Mouse (Mus musculus): ENCODE data around the gene Camta2.

The Camta2 gene

GRCm38 (mm10) chr11:70664741-70665140, 23.2 kb downstream of the Camta2 start:
- DNase-seq (ENCODE audit: low spot score in 2 of 2) = no peak

DNA sequence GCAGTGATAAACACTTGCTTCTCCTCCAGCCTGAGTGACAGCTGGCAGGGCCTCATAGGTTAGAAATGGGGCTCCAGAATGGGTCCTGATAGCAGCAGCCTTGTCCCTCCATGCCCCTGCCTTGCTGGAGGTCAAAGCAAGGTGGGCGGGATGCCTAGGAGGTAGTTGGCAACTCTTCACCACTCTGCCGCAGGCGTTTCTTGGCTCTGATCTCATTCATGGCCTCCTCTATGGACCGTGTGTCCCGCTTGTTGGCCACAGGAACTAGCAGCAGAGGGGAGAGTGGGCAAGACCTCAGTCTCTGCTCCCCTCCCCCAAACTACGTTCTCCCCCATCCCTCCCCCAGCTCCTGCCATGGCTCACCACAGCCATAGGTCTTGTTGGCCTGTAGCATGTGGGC, 23.9 kb downstream of the Camta2 start:
- DNase-seq (ENCODE audit: low spot score in 2 of 2) = no peak

DNA sequence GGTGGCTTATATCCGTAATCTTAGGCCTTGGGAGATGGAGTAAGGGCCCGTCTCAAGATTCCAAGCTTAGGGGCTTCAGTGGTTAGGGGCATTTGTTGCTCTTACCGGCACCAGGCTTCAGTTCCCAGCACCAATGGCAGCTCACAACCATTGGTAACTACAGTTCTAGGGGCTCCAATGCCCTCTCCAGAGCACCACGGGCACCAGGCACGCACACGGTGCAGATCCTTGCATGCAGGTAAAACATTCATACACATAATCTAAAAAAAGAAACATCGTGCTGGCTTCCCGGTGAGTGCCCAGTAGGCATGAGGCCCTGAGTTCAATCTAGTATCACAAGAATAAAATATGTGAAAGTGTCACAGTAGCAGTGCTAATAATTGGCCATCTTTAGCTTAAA, 24.8 kb downstream of the Camta2 start:
- no peak for DNase-seq (ENCODE audit: low spot score in 2 of 2)

DNA sequence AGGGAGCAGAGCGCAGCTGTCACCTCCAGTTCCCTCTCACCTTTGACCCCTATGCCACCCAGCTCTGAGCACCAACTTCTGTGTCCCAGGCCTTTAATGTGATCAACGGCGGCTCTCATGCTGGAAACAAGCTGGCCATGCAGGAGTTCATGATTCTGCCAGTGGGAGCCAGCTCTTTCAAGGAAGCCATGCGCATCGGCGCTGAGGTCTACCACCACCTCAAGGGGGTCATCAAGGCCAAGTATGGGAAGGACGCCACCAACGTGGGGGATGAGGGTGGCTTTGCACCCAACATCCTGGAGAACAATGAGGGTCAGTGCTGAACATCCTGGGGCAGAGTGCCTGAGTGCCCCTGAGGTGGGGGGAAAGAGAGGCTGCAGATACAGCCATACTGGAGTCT, 27.3 kb downstream of the Camta2 start:
- no peak for DNase-seq (ENCODE audit: low spot score in 2 of 2)

DNA sequence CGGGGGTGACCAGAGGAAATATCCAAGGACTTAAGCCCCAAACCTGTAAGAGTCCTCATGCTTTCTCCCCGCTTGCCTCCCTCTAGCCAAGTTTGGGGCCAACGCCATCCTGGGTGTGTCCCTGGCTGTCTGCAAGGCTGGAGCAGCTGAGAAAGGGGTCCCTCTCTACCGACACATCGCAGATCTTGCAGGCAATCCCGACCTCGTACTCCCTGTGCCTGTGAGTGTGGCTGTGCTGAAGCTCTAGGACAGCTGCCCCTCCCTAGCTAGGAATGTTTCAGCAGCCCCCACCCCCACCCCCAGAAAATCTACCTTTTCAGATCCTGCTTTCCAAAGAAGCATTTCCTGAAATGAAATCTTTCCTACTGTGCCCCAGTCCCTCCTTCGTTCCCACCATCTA, 29.0 kb downstream of the Camta2 start:
- DNase-seq (ENCODE audit: low spot score in 2 of 2) = no peak

DNA sequence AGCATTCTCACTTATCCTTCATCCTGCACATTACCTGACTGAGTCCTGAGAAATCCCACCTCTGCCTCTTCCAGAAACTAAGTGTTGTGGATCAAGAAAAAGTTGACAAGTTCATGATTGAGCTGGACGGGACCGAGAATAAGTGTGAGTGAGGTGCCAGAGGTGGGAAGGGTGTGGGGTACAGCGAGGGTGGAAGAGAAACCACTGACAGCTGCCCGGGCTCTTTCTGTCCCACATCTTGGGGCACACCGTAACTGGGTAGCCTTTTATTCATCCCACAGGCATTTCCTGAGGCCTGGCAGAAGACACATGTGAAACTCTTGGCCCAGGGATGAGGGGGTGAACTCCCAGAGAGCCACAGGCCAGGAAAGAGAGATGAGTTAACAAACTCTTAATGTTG, 29.4 kb downstream of the Camta2 start:
- no peak for DNase-seq (ENCODE audit: low spot score in 2 of 2)

DNA sequence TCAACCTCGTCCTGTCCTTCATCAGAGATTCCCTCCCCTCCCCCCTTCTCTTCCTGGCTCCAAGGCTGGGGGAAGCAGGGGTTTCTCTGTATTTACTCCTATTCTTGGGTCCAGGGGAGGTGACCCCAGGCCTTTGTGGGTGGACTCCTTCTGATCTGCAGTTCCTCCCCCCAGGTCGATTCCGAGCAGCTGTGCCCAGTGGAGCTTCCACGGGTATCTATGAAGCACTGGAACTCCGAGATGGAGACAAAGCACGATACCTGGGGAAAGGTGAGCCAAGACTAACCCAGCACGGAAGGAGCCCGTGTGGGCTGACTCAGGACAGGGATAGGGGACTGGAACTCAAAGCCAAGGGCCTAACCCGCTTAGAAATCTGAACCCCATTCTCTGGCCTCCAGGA, 29.9 kb downstream of the Camta2 start:
- no peak for DNase-seq (ENCODE audit: low spot score in 2 of 2)

DNA sequence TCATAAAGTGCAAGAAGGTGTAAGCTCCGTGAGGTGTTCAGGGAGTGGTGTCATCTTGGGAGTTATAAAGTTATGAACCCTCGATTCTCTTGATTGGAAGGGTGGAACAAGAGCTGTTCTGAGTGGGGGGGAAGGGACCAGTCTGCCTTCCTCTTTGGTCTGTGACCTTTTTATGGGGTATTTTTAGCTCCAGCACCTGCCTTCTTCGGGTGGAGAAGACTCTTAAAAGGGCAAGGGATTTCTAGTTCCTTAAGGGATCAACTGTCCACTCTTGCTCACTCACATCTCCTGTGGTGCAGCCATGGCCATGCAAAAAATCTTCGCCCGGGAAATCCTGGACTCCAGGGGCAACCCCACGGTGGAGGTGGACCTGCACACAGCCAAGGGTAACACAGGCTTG, 30.3 kb downstream of the Camta2 start:
- no peak for DNase-seq (ENCODE audit: low spot score in 2 of 2)

GRCm38 (mm10) chr11:70656964-70657363, 30.9 kb downstream of the Camta2 start, which contains the start of gene Eno3:
Gene Eno3 (plus strand): TSS chr11:70657202.
- no peak for DNase-seq (ENCODE audit: low spot score in 2 of 2)

- no peak for DNase-seq (ENCODE audit: low spot score in 2 of 2)
These were observed 31.4 kb downstream of the Camta2 start for GRCm38 (mm10) chr11:70656456-70656927.

GRCm38 (mm10) chr11:70655571-70656455, 32.1 kb downstream of the Camta2 start:
- peak; percentile 65 to 68 for DNase-seq (ENCODE audit: low spot score in 2 of 2)

DNA sequence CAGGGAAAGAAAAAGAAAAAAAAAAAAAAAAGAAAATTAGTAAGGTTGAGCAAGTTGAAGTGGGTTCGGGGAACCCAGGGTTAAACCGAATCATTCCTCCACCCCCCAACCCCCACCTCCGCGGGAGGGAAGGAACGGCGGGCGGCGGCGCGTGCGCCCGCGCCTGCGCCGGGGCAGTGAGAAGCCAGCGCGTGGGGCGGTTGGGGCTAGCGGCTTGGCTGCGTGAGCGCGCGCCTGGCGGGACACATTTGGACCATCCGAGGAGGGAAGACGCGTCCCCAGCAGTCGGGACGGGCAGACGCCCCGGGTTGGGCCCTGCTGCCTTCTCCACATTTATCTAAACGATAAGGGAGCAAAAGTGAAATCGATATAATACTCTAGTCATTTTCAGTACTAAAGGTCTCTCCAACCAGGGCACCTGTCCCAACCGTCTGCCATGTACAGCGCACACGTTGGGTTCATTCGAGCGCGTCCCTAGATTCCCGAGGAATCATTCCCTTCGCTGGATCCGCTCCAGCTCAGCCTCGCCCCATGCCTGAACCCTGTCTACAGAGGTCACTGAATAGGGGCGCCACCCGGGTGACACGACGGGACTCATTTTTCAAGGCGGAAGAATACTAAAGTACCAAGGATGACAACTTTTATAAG, 32.9 kb downstream of the Camta2 start:
- peak; percentile 81 to 83 for DNase-seq (ENCODE audit: low spot score in 2 of 2)

- peak; percentile 70 to 85 for DNase-seq (ENCODE audit: low spot score in 2 of 2)
These were observed 33.5 kb downstream of the Camta2 start, which contains the start of gene Pfn1 for GRCm38 (mm10) chr11:70654198-70654922. Gene Pfn1 (minus strand): TSS chr11:70654644.

GRCm38 (mm10) chr11:70653345-70654197, 34.3 kb downstream of the Camta2 start:
- peak; percentile 79 to 84 for DNase-seq (ENCODE audit: low spot score in 2 of 2)

- peak in 1 of 2 experiments; percentile 24 for DNase-seq (ENCODE audit: low spot score in 2 of 2)
These were observed 35.0 kb downstream of the Camta2 start for GRCm38 (mm10) chr11:70652884-70653344.

DNA sequence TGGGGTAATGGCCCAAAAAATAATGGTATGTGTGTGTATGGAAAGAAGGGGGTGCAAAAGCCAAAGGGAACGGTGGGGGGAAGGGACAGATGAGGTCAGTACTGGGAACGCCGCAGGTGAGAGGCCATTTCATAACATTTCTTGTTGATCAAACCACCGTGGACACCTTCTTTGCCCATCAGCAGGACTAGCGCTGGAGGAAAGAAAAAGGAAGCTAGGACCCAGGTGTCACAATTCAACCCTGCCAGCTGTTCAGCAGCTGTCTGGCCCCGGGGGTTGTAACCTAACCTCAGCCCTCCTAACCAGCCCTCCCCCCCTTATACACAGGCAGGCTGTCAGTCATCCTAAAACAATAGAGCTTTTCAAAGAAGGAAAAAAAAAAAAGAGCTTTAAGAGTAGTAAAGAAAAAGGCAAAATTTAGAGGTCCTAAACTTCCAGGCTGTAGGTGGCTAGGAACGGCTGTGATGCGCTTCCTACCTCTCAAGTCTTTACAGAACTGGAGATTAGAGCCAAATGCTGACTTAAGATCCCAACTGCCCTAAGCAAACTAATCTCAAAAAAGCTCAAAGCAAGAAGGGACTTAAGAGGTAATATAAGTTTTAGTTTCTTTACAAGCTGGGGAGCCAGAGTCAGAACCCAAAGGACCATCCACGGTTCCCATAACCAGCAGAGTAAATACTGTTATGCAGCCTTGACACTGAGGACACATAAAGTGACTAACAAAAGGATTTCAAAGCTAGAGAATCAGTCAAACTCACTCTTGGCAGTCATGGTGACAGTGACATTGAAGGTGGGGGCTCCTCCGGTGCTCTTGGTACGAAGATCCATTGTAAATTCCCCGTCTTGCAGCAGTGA, 35.6 kb downstream of the Camta2 start:
- DNase-seq (ENCODE audit: low spot score in 2 of 2) = peak in 1 of 2 experiments; percentile 56

DNA sequence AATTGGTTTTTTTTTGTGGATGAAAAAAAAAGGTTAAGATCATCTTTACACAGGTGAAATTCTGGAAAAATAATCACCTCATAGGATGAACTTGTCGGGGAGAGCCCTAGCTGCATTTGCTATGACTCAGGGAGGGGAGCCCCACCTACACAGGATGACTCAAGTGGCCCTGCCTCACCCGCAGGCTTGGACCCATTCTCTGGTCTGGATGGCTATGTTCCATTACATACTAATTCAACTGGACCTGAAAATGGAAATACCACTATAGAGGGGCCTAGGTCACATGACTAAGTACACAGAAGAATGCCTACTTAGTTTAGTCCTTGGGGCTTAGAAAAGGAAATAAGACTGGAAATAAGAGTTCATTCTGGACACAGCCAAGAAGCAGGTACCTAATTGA, 36.5 kb downstream of the Camta2 start:
- DNase-seq (ENCODE audit: low spot score in 2 of 2) = peak in 1 of 2 experiments; percentile 29

- peak in 1 of 2 experiments; percentile 64 for DNase-seq (ENCODE audit: low spot score in 2 of 2)
These were observed 37.4 kb downstream of the Camta2 start for GRCm38 (mm10) chr11:70650322-70651175.

DNA sequence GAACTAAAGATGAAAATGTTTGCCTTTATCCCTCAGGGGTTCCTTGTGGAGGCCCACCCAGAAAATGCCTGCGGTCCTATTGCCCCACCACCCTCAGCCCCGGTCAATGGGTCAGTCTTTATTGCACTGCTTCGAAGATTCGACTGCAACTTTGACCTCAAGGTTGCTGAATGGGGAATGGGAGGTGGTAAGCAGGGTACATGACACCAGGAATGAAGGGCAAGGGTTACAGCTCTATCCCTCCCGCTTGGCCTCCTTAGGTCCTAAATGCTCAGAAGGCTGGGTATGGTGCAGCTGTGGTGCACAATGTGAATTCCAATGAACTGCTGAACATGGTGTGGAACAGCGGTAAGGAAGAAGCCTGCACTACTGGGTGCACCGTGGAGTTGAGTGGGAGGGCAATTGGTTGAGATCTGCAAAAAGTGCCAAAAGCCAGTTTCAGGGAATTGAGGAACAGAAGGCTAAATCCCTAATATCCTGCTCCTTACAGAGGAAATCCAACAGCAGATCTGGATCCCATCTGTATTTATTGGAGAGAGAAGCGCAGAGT, 38.6 kb downstream of the Camta2 start:
- DNase-seq (ENCODE audit: low spot score in 2 of 2) = no peak

Measured in spleen, postnatal 10 days (tissue).